Comparison of ENCODE assay signal across 8 mouse cellular contexts in the genomic region with DNA sequence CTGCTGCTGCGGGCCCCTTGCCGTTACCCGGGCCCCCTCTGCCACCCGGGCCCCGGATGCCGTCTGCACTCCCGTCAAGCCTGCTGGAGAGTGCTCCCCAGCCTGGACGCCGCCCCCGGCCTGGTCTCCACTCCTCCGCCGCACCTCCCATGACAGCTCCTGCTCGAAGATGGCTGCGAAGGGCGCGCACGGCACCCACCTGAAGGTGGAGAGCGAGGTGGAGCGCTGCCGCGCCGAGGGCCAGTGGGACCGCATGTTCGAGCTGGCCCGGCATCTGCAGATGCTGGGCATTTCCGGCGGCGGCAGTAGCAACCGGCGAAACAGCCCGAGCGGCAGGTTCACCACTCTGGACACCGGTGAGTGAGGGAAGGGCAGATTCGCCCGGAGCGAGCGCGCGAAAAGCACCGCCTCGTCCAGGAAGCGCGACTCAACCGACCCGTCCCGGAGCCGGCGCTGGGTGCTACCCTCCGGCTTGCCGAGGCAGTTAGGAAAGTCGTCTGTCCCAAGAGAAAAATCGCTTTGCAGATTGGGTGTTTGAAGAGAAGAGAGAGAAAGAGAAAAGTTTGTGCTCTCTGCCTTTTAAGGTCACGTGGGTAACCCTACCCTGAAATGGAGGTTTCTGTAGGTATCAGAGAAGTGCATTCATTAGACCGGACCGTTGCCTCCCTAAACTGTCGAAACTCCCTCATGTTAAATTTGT. TPM values are rescaled to one million over a fixed set of nuclear protein-coding genes. Genes with fewer than 3 reads are reported as not detected.
DNase-seq lines count a peak whose midpoint lies in the region; ATAC-seq and TF ChIP-seq lines count a peak whose summit lies in the region.

No protein-coding gene starts in this region.

- ATAC-seq in CD4-positive, CD25-positive, alpha-beta regulatory T cell, adult 4 months: peak; percentile 33
- ATAC-seq in kidney, postnatal 0 days (replicated peaks; ENCODE audit: low FRiP score, low read depth): peak; percentile 41
- peak; percentile 37 for ATAC-seq in lung, postnatal 0 days

- peaks cover 5% of the 10 kb centered on the region for H3K4me1 ChIP-seq in kidney, postnatal 0 days (replicated peaks; ENCODE audit: insufficient read depth, low read length)
- peaks cover 7% of the 10 kb centered on the region; the same call in 1 of the 2 replicates for H3K4me1 ChIP-seq in lung, postnatal 0 days (ENCODE audit: insufficient read depth, low read depth, low read length)

- TF ChIP-seq CTCF in kidney, postnatal 0 days (IDR thresholded peaks at IDR 0.05; ENCODE audit: low read depth): no peak
- TF ChIP-seq CTCF in lung, postnatal 0 days (IDR thresholded peaks at IDR 0.05): no peak

- WGBS in kidney, postnatal 0 days: under 1% methylated on average over 54 of the region's 56 CpGs
- WGBS in lung, postnatal 0 days: under 1% methylated on average over 48 of the region's 56 CpGs

- peak overlapping the region; percentile 99 for H3K4me2 ChIP-seq in kidney, postnatal 0 days (ENCODE audit: low read length)
- H3K4me2 ChIP-seq in lung, postnatal 0 days (replicated peaks; ENCODE audit: low read depth, low read length): peak overlapping the region; percentile 99

- no peak for TF ChIP-seq EP300 in lung, postnatal 0 days (IDR thresholded peaks at IDR 0.05)

- H3K9me3 ChIP-seq in kidney, postnatal 0 days (replicated peaks; ENCODE audit: low read length): no peaks in the 10 kb centered on the region
- H3K9me3 ChIP-seq in lung, postnatal 0 days (ENCODE audit: low read length): no peaks in the 10 kb centered on the region

- H3K27ac ChIP-seq in kidney, postnatal 0 days: peak overlapping the region; percentile 99
- H3K27ac ChIP-seq in lung, postnatal 0 days (ENCODE audit: low read length): peak overlapping the region; percentile 98

- peak; percentile 42 for DNase-seq in MN1 (ENCODE audit: low spot score)
- DNase-seq in cerebellum, postnatal 36 days: peak; percentile 27 to 49
- DNase-seq in gastrocnemius, postnatal 4 days (ENCODE audit: low spot score in 2 of 2): peak; percentile 45 to 67
- DNase-seq in kidney, postnatal 0 days (ENCODE audit: low spot score): peak; percentile 41
- DNase-seq in lung, postnatal 0 days (ENCODE audit: low spot score): peak; percentile 60
- DNase-seq in right cerebral cortex, postnatal 10 days (ENCODE audit: low spot score in 2 of 2): peak; percentile 58 to 60
- DNase-seq in frontal cortex, postnatal 10 days (ENCODE audit: low spot score in 2 of 2): no peak

- H3K4me3 ChIP-seq in kidney, postnatal 0 days (replicated peaks; ENCODE audit: low read depth, low read length): peak overlapping the region; percentile 80
- H3K4me3 ChIP-seq in lung, postnatal 0 days (ENCODE audit: low read depth, low read length): peak overlapping the region; percentile 78

- H3K9ac ChIP-seq in kidney, postnatal 0 days (ENCODE audit: low read depth, low read length): peak overlapping the region; percentile 91
- peak overlapping the region; percentile 55 for H3K9ac ChIP-seq in lung, postnatal 0 days (replicated peaks; ENCODE audit: low read depth)

- H3K36me3 ChIP-seq in kidney, postnatal 0 days (ENCODE audit: insufficient read depth, low read length): no peaks in the 10 kb centered on the region
- no peaks in the 10 kb centered on the region for H3K36me3 ChIP-seq in lung, postnatal 0 days (ENCODE audit: insufficient read depth, low read length)

- H3K27me3 ChIP-seq in kidney, postnatal 0 days (ENCODE audit: insufficient read depth, low read length): no peaks in the 10 kb centered on the region
- no peaks in the 10 kb centered on the region for H3K27me3 ChIP-seq in lung, postnatal 0 days (replicated peaks; ENCODE audit: insufficient read depth, low read length)

RNA-seq across cellular contexts. Expression of a gene that starts 0.5 kb away (rescaled TPM):
- 10 to 100 TPM; 13.5 to 19.3 TPM for polyA plus RNA-seq in CD4-positive, CD25-positive, alpha-beta regulatory T cell, adult 4 months (2017; shearing (Covaris generic))
- total RNA-seq in gastrocnemius, postnatal 4 days (2021): 10 to 100 TPM; 13.3 to 16.2 TPM
- 15.4 and 16.3 TPM in 2 replicates for polyA plus RNA-seq in kidney, postnatal 0 days (2015; fragmentation: Nextera tagmentation; extraction: Ambion mirVana)
- polyA plus RNA-seq in lung, postnatal 0 days (2015; fragmentation: Nextera tagmentation; extraction: Ambion mirVana): 14.2 and 16.4 TPM in 2 replicates

RNA-seq across cellular contexts. Expression of a gene that starts 17.5 kb away (rescaled TPM):
- polyA plus RNA-seq in CD4-positive, CD25-positive, alpha-beta regulatory T cell, adult 4 months (2017; shearing (Covaris generic)): 10 to 100 TPM; 34.0 to 43.8 TPM
- total RNA-seq in gastrocnemius, postnatal 4 days (2021): 10 to 100 TPM; 33.6 to 39.3 TPM
- 140 and 151 TPM in 2 replicates for polyA plus RNA-seq in kidney, postnatal 0 days (2015; fragmentation: Nextera tagmentation; extraction: Ambion mirVana)
- 132 and 145 TPM in 2 replicates for polyA plus RNA-seq in lung, postnatal 0 days (2015; fragmentation: Nextera tagmentation; extraction: Ambion mirVana)

Comparison
In these comparisons a context has a peak if more than half of its experiments do, and no peak if none do; other contexts are left out.
1. DNase-seq: peak in MN1 (single experiment), cerebellum, postnatal 36 days (2 of 2), gastrocnemius, postnatal 4 days (2 of 2), kidney, postnatal 0 days (single experiment), lung, postnatal 0 days (single experiment) and right cerebral cortex, postnatal 10 days (2 of 2); none in frontal cortex, postnatal 10 days (0 of 2).
2. Peak in every context shown above with its lines, with median percentiles within 50 percentile points of each other: ATAC-seq.